Mouse (Mus musculus) urinary bladder, postnatal 36 days (tissue): Measurements from ENCODE around the gene Pitpna.

Experiments
- DNase-seq, 2 experiments: peaks; one replicate each; pipeline ENCODE4 v3.0.0; 2022; ENCODE audit warnings: low spot score in 2 of 2, mixed read lengths in 1 of 2

Pitpna gene

GRCm38 (mm10) chr11:75657841-75658240, 69.9 kb downstream of the Pitpna start:
- no peak for DNase-seq

- no peak for DNase-seq
Measured at GRCm38 (mm10) chr11:75658311-75658710, 70.4 kb downstream of the Pitpna start.

GRCm38 (mm10) chr11:75658996-75659750, 71.3 kb downstream of the Pitpna start:
- no peak for DNase-seq

- no peak for DNase-seq
Measured at GRCm38 (mm10) chr11:75660081-75660590, 72.2 kb downstream of the Pitpna start.

- DNase-seq = no peak
Measured at GRCm38 (mm10) chr11:75660941-75661800, 73.3 kb downstream of the Pitpna start.

GRCm38 (mm10) chr11:75662131-75662530, 74.2 kb downstream of the Pitpna start:
- DNase-seq = no peak

- DNase-seq = no peak
Measured at GRCm38 (mm10) chr11:75666296-75666695, 78.4 kb downstream of the Pitpna start.

GRCm38 (mm10) chr11:75668621-75669020, 80.7 kb downstream of the Pitpna start:
- no peak for DNase-seq

GRCm38 (mm10) chr11:75669176-75669852, 81.4 kb downstream of the Pitpna start:
- no peak for DNase-seq

GRCm38 (mm10) chr11:75669853-75670200, 81.9 kb downstream of the Pitpna start:
- no peak for DNase-seq

- DNase-seq = no peak
Measured at GRCm38 (mm10) chr11:75671426-75672180, 83.7 kb downstream of the Pitpna start.

GRCm38 (mm10) chr11:75673411-75673810, 85.5 kb downstream of the Pitpna start:
- no peak for DNase-seq

- DNase-seq = no peak
Measured at GRCm38 (mm10) chr11:75674875-75675274, 87.0 kb downstream of the Pitpna start.

- DNase-seq = no peak
Measured at GRCm38 (mm10) chr11:75677881-75678746, 90.2 kb downstream of the Pitpna start.
